Mouse (Mus musculus): ENCODE measurements around the gene Ddx41. TPM values are rescaled to one million over a fixed set of nuclear protein-coding genes. Genes with fewer than 3 reads are reported as not detected.
"Not testable (repeated sequence)": the region's sequence is repeated elsewhere in the genome, so short reads cannot be mapped to it uniquely, and the experiment has no call there.

Gene Ddx41
- 10 to 100 TPM; 11.6 to 13.8 TPM for total RNA-seq (2021)
- long read RNA-seq, experiment 1, transcript Ddx41-201 (17 exons, 2,205 nt), result major isoform, 14 of 19 reads
- long read RNA-seq, experiment 1, partial matches to known transcripts, result 0 of 19 reads
- long read RNA-seq, experiment 1, other reads (novel, unspliced or antisense), result 5 of 19 reads
- long read RNA-seq, experiment 2, transcript Ddx41-201 (17 exons, 2,205 nt), result major isoform, 11 of 14 reads
- long read RNA-seq, experiment 2, partial matches to known transcripts, result 1 of 14 reads
- long read RNA-seq, experiment 2, other reads (novel, unspliced or antisense), result 2 of 14 reads

GRCm38 (mm10) chr13:55536194-55537175, at the start of gene Ddx41:
Ddx41 (minus strand) TSS chr13:55536658.
- peak; percentile 100 for DNase-seq

- DNase-seq, result no peak
Measured at GRCm38 (mm10) chr13:55578086-55578485, 41.6 kb upstream of the Ddx41 start.

- not testable (repeated sequence) for DNase-seq
Measured at GRCm38 (mm10) chr13:55576872-55577271, 40.4 kb upstream of the Ddx41 start.

GRCm38 (mm10) chr13:55575932-55576331, 39.5 kb upstream of the Ddx41 start:
- DNase-seq, result no peak

- DNase-seq, result no peak
Measured at GRCm38 (mm10) chr13:55574321-55574720, 37.9 kb upstream of the Ddx41 start.

- no peak for DNase-seq
Measured at GRCm38 (mm10) chr13:55573432-55573831, 37.0 kb upstream of the Ddx41 start, which contains the start of gene Tmed9. Tmed9 (plus strand) TSS chr13:55573732.

- no peak for DNase-seq
Measured at GRCm38 (mm10) chr13:55571977-55572376, 35.5 kb upstream of the Ddx41 start.

- peak; percentile 95 to 99 for DNase-seq
Measured at GRCm38 (mm10) chr13:55571027-55571751, 34.7 kb upstream of the Ddx41 start, which contains the start of gene Fam193b. Fam193b (minus strand) TSS chr13:55571120.

- peak; percentile 29 to 57 for DNase-seq
Measured at GRCm38 (mm10) chr13:55570286-55570973, 34.0 kb upstream of the Ddx41 start.

- DNase-seq, result peak; percentile 18 to 27
Measured at GRCm38 (mm10) chr13:55569726-55570285, 33.3 kb upstream of the Ddx41 start.

- DNase-seq, result not testable (repeated sequence)
Measured at GRCm38 (mm10) chr13:55568524-55568923, 32.1 kb upstream of the Ddx41 start.

GRCm38 (mm10) chr13:55567949-55568348, 31.5 kb upstream of the Ddx41 start:
- no peak for DNase-seq

- no peak for DNase-seq
Measured at GRCm38 (mm10) chr13:55567001-55567400, 30.5 kb upstream of the Ddx41 start.

- DNase-seq, result no peak
Measured at GRCm38 (mm10) chr13:55563266-55563879, 26.9 kb upstream of the Ddx41 start.

- DNase-seq, result no peak
Measured at GRCm38 (mm10) chr13:55557499-55557898, 21.0 kb upstream of the Ddx41 start.

- DNase-seq, result no peak
Measured at GRCm38 (mm10) chr13:55555921-55556320, 19.5 kb upstream of the Ddx41 start.

- DNase-seq, result no peak
Measured at GRCm38 (mm10) chr13:55549061-55549460, 12.6 kb upstream of the Ddx41 start.

GRCm38 (mm10) chr13:55548426-55548825, 12.0 kb upstream of the Ddx41 start:
- DNase-seq, result no peak

- DNase-seq, result no peak
Measured at GRCm38 (mm10) chr13:55547916-55548315, 11.5 kb upstream of the Ddx41 start.

GRCm38 (mm10) chr13:55544792-55545191, 8.3 kb upstream of the Ddx41 start:
- no peak for DNase-seq

GRCm38 (mm10) chr13:55543447-55543846, 7.0 kb upstream of the Ddx41 start:
- DNase-seq, result no peak
